Mouse (Mus musculus) thymus, adult 2 months (tissue): ENCODE measurements at regions not wholly inside any gene's neighbourhood (a gene's known extent, or its start where the extent isn't known, plus 50 kb on each side); places are given as distances from the start of the nearest gene placed in this dataset.

Experiments used
- CTCF ChIP-seq: fragments of 200-500 bp; IDR thresholded peaks from 2 replicates; pipeline ENCODE4 v1.5.1; 2012; ENCODE audit warnings: mild to moderate bottlenecking, control low read depth, low read length, moderate library complexity, borderline replicate concordance; ENCODE audit not compliant: control insufficient read depth, poor library complexity, insufficient read depth; ENCODE audit errors: extremely low read depth
- POLR2A ChIP-seq: fragments of 200-500 bp; IDR thresholded peaks from 2 replicates; pipeline ENCODE4 v1.6.1; 2012; ENCODE audit warnings: mild to moderate bottlenecking, low read length, control low read depth, moderate library complexity; ENCODE audit not compliant: control insufficient read depth, poor library complexity, insufficient read depth; ENCODE audit errors: extremely low read depth

DNA sequence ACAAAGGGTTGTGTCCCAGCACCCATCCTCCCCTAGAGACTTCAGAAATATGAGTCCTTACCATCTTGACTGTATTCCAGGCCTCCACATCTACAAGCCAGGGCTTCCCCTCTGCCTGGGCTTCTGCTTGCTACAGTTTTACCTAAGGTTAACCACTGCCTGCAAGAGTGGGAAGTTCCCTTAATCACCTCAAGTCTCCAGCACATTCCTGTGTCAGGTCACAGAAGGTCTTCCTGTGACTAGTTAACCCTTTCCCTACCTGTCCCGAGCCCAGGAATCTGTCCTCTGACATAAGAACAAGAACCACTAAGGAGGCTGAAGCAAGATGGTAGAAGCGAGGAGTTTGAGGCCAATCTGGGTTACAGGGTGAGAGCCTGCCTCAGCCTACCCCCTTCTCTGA, 80.8 kb upstream of the Chd2 start:
- TF ChIP-seq CTCF (no peak), POLR2A (no peak)
